Mouse (Mus musculus) left cerebral cortex, postnatal 25 days (tissue): ENCODE data around the gene Dnajb2. TPM values are rescaled to one million over a fixed set of nuclear protein-coding genes. Genes with fewer than 3 reads are reported as not detected.
A peak's percentile ranks its signal among the peaks of the same experiment; 100 is the strongest.

ENCODE experiments used
- DNase-seq, 2 experiments: peaks; one replicate each; pipeline ENCODE4 v3.0.0; 2022; ENCODE audit warnings: low spot score in 2 of 2, mixed read lengths in 1 of 2
- intact Hi-C: fragments of 180-260 bp; cut with DNase I; formaldehyde crosslinking; loops from one replicate; pipeline ENCODE4 v1.15.1; 2025
- total RNA-seq, 2 experiments: library from RNA; stranded (reverse); gene quantifications; 2 replicates each; pipeline ENCODE4 v1.2.3; 2021

The Dnajb2 gene
- 10 to 100 TPM; 86.2 to 91.0 TPM for total RNA-seq

DNA sequence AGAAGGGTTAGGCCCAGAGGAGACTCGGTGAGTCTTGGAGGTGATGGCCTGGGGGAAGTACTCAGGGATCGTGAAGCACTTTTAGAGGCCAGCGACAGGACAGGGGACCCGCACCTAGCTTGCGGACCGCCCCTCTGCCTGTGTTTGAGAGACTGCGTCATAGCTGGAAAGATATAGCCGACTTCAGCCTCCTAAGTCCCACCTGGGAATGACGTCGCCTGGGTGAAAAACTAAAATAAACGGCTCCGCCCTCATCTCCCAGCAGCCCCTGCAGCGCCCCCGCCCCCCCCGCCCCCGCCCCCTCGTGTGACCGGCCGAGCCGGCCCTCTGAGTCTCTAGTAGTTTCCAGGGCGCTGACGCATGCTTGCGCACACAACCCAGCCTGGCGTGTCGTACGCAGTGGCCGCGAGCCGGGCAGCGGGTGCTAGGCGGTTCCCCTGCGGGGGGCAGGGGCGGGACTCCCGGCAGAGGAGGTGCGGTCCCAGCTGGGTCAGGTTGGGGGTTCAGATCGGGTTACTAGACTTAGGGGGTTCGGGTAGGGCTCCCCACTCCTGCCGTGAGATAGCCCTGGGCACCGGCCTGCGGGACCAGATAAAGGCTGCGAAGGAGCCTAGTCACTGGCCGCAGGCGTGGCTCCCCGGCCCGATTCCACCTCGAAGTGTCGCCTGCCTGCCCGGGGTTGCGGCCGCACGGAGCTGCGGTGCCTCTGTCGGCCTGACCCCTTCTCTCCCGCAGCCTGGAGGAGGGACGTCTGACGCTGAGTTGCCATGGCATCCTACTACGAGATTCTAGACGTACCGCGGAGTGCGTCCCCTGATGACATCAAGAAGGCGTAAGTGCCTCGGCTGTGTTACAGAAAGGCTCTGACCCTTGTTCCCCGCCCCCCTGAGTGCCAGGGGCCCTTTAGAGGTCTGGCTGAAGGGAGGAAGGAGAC, at the start of gene Dnajb2:
Gene Dnajb2, plus strand, starts transcription at position 290 of the 934 bp plus-strand sequence.
- DNase-seq, result peak; percentile 81 to 91
- intact Hi-C loops, result loop anchor here (1.0 to 2.0 kb wide), 2 partner anchors 17 to 26 kb away; partner anchors contain the start of genes Glb1l, Stk16 and Tuba4a

DNA sequence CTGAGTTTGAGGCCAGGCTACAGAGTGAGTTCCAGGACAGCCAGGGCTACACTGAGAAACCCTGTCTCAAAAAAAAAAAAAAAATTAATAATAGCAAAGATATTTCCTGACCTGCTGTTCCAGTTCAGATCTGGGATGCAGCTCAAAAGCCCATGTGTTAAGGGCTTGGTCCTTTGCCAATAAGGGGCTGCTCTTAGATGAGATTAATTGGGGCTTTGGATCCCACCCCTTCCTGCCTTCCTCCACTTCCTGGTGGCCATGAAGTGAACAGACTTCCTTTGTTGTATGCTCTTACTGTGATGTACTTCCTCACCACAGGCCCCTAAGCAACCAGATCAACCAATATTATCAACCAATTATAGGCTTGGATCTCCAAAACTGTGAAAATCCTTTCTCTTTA, 49.1 kb upstream of the Dnajb2 start:
- intact Hi-C loops, result no loop called here

GRCm38 (mm10) chr1:75187914-75188483, 48.2 kb upstream of the Dnajb2 start:
- intact Hi-C loops, result no loop called here
- no peak for DNase-seq

More for the DNA sequence above, 49.1 kb upstream of the Dnajb2 start:
- DNase-seq, result no peak

- intact Hi-C loops, result no loop called here
- no peak for DNase-seq
Measured at GRCm38 (mm10) chr1:75190577-75190976, 45.6 kb upstream of the Dnajb2 start.

GRCm38 (mm10) chr1:75191258-75191621, 45.0 kb upstream of the Dnajb2 start:
- DNase-seq, result no peak
- intact Hi-C loops, result no loop called here

- intact Hi-C loops, result loop anchor here (2.0 kb wide), 1 partner anchor 19 kb away; the partner anchor contains the start of genes Glb1l and Stk16
- peak; percentile 95 to 99 for DNase-seq
Measured at GRCm38 (mm10) chr1:75191622-75192402, 44.4 kb upstream of the Dnajb2 start, which contains the start of the genes Ankzf1 and Atg9a. Gene Ankzf1 (plus strand): TSS chr1:75192151. Gene Atg9a (minus strand): TSS chr1:75192196.

GRCm38 (mm10) chr1:75192452-75192851, 43.8 kb upstream of the Dnajb2 start:
- intact Hi-C loops, result loop anchor here (2.0 kb wide), 1 partner anchor 18 kb away; the partner anchor contains the start of genes Glb1l and Stk16
- peak; percentile 36 to 56 for DNase-seq

DNA sequence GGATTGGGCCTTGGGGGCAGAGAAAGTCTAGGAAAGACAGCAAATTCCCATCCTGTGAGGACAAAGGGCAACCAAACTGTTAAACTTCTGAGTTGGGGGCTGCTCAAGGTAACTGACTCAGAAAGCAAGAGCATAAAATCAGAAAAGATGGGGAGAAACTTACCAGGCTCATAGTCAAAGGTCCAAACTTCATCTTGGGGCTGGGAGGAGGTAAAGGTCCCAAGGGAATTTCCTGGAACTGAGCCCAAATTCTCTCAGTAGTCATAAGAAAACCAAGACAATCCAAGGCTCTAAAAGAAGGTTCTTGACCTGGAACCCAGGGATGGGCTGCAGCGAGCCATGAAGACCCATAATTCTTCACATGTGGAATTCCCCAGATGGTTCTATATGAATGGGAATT, 35.0 kb upstream of the Dnajb2 start:
- intact Hi-C loops, result no loop called here

GRCm38 (mm10) chr1:75208967-75209678, 27.1 kb upstream of the Dnajb2 start:
- intact Hi-C loops, result no loop called here
- no peak for DNase-seq

More for the DNA sequence above, 35.0 kb upstream of the Dnajb2 start:
- no peak for DNase-seq

- DNase-seq, result peak; percentile 96 to 98
- intact Hi-C loops, result loop anchor here (2.0 kb wide), 2 partner anchors 18 to 26 kb away; partner anchors contain the start of genes Ankzf1, Atg9a and Dnajb2
Measured at GRCm38 (mm10) chr1:75210136-75211087, 25.8 kb upstream of the Dnajb2 start, which contains the start of the genes Glb1l and Stk16. Gene Glb1l (minus strand): TSS chr1:75210813. Gene Stk16 (plus strand): TSS chr1:75210838.

DNA sequence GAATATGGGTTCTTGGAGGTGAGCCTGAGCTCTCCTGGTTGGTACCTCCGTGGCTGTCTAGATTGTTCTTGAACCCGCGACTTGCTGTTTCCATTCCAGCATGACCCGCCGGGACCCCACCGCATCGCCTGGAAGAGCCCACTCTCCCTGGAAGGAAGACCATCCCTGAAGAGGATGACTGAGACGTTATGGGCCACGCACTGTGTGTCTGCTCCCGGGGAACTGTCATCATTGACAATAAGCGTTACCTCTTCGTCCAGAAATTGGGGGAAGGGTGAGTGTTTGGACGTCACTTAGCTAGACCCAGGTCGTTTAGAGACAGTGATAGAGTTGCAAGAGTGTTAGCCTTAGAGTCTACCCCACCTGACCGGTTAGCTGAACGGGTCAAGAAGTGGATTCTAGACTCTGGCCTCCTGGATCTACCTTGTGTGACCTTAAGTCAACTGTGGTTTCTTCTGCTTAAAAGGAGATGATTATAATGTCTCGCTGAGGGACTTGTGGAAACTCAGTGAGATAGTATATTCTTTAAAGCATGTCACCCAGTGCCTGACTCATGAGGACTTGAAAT, 25.0 kb upstream of the Dnajb2 start:
- DNase-seq, result no peak
- intact Hi-C loops, result loop anchor here (2.0 kb wide), 2 partner anchors 18 to 26 kb away; partner anchors contain the start of genes Ankzf1, Atg9a and Dnajb2

DNA sequence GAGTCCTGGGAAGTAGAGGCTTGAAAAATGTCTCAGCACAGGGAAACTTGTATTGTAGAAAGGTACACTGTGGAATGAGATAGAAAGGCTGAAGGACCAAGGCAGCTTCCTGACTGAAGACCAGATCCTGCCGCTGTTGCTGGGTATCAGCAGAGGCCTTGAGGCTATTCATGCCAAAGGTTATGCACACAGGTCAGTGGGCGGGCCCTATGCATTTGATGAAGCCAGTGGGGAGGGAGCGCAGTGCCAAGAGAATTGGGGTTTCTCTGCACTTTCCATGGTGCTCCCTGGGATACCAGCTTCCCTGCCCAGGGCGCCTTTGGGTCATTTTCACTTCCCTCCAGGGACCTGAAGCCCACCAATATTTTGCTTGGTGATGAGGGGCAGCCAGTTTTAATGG, 23.7 kb upstream of the Dnajb2 start:
- DNase-seq, result no peak
- intact Hi-C loops, result no loop called here

DNA sequence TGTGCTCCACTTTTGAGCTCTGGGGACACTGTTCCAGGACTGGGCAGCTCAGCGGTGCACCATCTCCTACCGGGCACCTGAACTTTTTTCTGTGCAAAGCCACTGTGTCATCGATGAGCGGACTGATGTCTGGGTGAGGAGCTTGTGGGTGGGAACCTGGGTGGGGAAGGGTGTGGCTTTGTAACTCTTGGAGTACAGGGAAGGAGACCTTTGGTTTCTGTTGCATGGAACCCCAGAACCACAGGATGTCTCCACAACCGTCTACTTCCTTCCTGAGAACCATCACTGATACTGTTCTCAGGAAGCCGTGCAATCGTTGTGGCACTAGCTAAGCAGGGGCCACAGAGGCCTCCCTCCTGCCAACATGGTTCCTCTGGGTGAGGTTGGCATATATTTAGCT, 23.1 kb upstream of the Dnajb2 start:
- intact Hi-C loops, result no loop called here
- DNase-seq, result no peak

DNA sequence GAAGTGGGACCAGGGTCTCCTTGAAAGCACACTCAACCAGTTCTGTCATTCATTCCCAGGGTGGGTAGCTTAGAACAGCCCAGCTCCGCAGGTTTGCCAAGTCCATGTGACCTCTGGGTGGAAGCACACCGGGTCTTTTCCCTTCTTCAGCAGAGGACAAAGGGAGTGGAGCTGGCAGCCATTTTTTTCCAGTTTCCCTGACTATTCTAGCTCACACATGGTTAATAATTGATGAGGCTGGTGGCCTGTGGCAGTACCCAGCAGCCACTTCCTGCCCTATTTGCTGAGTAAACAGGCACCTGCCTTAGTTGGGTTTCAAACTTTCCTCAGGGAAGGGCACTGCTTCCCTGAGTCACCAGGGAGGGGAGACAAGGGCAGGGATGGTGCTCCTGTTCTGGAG, 21.8 kb upstream of the Dnajb2 start:
- DNase-seq, result no peak
- intact Hi-C loops, result no loop called here

DNA sequence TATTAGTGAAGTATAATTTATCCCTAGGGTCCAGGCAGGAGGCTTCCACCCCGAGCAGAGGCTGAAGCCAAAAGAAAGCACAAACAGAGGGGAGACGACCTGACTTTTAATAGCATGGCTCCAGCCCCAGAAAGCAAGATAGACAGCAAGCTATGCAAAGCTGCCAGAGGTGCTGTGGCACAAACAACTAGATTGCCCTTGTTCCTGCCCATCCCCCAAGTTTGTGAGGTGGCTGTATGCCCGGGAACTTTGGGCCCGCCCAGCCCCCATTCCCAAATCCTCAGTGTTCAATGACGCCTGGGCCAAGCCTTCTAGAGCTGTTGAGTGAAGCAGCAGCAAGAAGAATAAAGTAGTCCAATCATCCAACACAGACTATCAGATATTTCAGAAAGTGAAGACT, 21.3 kb upstream of the Dnajb2 start:
- intact Hi-C loops, result no loop called here
- DNase-seq, result peak; percentile 41 to 69

GRCm38 (mm10) chr1:75215785-75216184, 20.4 kb upstream of the Dnajb2 start:
- intact Hi-C loops, result no loop called here
- DNase-seq, result no peak

- intact Hi-C loops, result no loop called here
Measured at GRCm38 (mm10) chr1:75216797-75217585, 19.2 kb upstream of the Dnajb2 start.

More at GRCm38 (mm10) chr1:75216797-75217585, 19.2 kb upstream of the Dnajb2 start:
- no peak for DNase-seq
